Mouse (Mus musculus): ENCODE data around the gene Gbe1.

DNA sequence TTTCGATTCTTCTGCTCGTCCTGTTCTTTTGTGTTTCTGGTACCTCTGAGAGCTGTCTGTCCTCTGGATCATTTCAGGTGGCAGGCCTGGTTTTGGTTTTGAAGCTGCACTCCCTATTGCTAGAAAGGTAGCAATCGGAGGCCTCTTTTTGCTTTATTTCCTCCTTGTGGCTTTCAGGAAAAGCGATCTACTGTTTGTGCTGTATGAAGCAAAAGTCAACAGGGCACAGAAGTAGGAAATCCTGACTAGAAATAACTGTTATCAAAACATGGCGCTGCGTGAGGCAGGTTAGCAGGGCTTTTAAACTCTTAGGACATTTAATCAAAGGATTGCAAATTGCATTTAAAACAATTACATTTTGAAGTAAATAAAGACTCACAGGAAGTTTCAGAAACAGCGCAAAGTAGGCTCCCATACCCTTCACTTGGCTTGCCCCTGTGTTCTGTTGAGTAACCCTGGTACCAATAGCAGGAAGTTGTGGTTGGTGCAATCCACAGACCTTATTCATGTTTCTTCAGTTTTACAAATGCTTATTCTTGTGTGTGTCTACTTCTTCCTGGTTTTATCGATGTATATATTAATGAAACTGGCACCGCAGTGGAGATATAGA is 12.7 kb downstream of the Gbe1 start:
- TF ChIP-seq POLR2A (IDR thresholded peaks at IDR 0.05; ENCODE audit: low read depth, low read length), result no peak
- TF ChIP-seq CTCF (IDR thresholded peaks at IDR 0.05; ENCODE audit: borderline replicate concordance, insufficient read depth, low read length), result no peak
